Mouse (Mus musculus): ENCODE results near the gene Cntf. TPM values are rescaled to one million over a fixed set of nuclear protein-coding genes. Genes with fewer than 3 reads are reported as not detected.

The Cntf gene
- total and polyA plus RNA-seq, 3 experiments = 1.6 to 3.6 (median 2.2) TPM

GRCm38 (mm10) chr19:12798404-12798803 is 33.0 kb upstream of the Cntf start (continued):
- TF ChIP-seq CTCF (conservative IDR thresholded peaks at IDR 0.05 in 1 of 2, IDR thresholded peaks at IDR 0.05 in 1 of 2; ENCODE audit: low read depth in 2 of 2, low read length in 2 of 2) = no peak
- TF ChIP-seq NRF1 (IDR thresholded peaks at IDR 0.05; ENCODE audit: low read depth, low read length) = no peak
- TF ChIP-seq CHD1 (IDR thresholded peaks at IDR 0.05; ENCODE audit: low read depth, low read length) = 0 out of 2 replicates have a peak, but pooled peaks have one; percentile 3
- TF ChIP-seq NELFE (IDR thresholded peaks at IDR 0.05; ENCODE audit: low read depth, low read length) = 0 out of 2 replicates have a peak, but pooled peaks have one; percentile 11
- TF ChIP-seq USF2 (conservative IDR thresholded peaks at IDR 0.05; ENCODE audit: low read depth, low read length) = no peak
- TF ChIP-seq ZC3H11A (IDR thresholded peaks at IDR 0.05; ENCODE audit: low read depth, low read length) = no peak
- TF ChIP-seq MXI1 (IDR thresholded peaks at IDR 0.05; ENCODE audit: low read depth, low read length) = peak; percentile 23; the same call in 1 of the 2 replicates
- no peak for TF ChIP-seq SMC3 (IDR thresholded peaks at IDR 0.05; ENCODE audit: low read depth, low read length)
- TF ChIP-seq MAZ (IDR thresholded peaks at IDR 0.05; ENCODE audit: low read depth, low read length) = no peak
- TF ChIP-seq GABPA (IDR thresholded peaks at IDR 0.05; ENCODE audit: insufficient replicate concordance, low read depth, low read length) = no peak
- TF ChIP-seq HCFC1 (IDR thresholded peaks at IDR 0.05; ENCODE audit: low read depth, low read length) = no peak
- peak; percentile 66; the same call in 1 of the 2 replicates for TF ChIP-seq ELF1 (IDR thresholded peaks at IDR 0.05; ENCODE audit: low read depth, low read length)
- TF ChIP-seq E2F4 (IDR thresholded peaks at IDR 0.05; ENCODE audit: insufficient replicate concordance, low read depth, low read length) = no peak

- no peaks in the 10 kb centered on the region for H3K27me3 ChIP-seq (replicated peaks)
- H3K27ac ChIP-seq (ENCODE audit: insufficient read depth, low read depth) = peak overlapping the region; percentile 97
- in situ Hi-C loops (cut with MboI; ENCODE audit: low pct_ligation_motif_present, low pct_unique_long_range_greater_than_20kb, low sequenced_read_pairs) (no loop called here), dilution Hi-C loops (cut with MboI; ENCODE audit: extremely low pct_ligation_motif_present, extremely low pct_unique_long_range_greater_than_20kb, low sequenced_read_pairs) (no loop called here)
- peak overlapping the region; percentile 58 to 85 (median 80) for H3K4me3 ChIP-seq (replicated peaks in 1 of 3; ENCODE audit: low read depth in 2 of 3, low read length in 2 of 3, poor library complexity in 1 of 3)
- H3K9me3 ChIP-seq (replicated peaks; ENCODE audit: low read length) = no peaks in the 10 kb centered on the region
- DNase-seq (ENCODE audit: extremely low read depth) = peak; percentile 54
- H3K4me2 ChIP-seq (ENCODE audit: insufficient read depth, low read depth, poor library complexity, severe bottlenecking) = peak overlapping the region; percentile 77; the same call in 1 of the 2 replicates
- H3K79me2 ChIP-seq (replicated peaks; ENCODE audit: control insufficient read depth, extremely low read depth, insufficient read depth, poor library complexity, severe bottlenecking) = peaks cover 20% of the 10 kb centered on the region
- H3K9ac ChIP-seq (ENCODE audit: insufficient read depth, low read depth) = peak overlapping the region; percentile 95
- peak; percentile 56 for TF ChIP-seq SMC3 (IDR thresholded peaks at IDR 0.05; ENCODE audit: low read depth, low read length)
- 0 out of 2 replicates have a peak, but pooled peaks have one; percentile 40 for TF ChIP-seq MYC (IDR thresholded peaks at IDR 0.05; ENCODE audit: low read depth, low read length)
- TF ChIP-seq BHLHE40 (IDR thresholded peaks at IDR 0.05; ENCODE audit: low read depth, low read length) = peak; percentile 56; the same call in 1 of the 2 replicates
- no peak for TF ChIP-seq JUND (conservative IDR thresholded peaks at IDR 0.05; ENCODE audit: low read depth, low read length)
- TF ChIP-seq CTCF (conservative IDR thresholded peaks at IDR 0.05 in 1 of 2, IDR thresholded peaks at IDR 0.05 in 1 of 2; ENCODE audit: low read depth in 2 of 2, low read length in 2 of 2) = peak in 1 of 2 experiments; percentile 69; a peak in 2 of 4 replicates
- peak; percentile 77 for TF ChIP-seq RAD21 (IDR thresholded peaks at IDR 0.05; ENCODE audit: low read depth, low read length)
- no peak for TF ChIP-seq MAFK (IDR thresholded peaks at IDR 0.05; ENCODE audit: insufficient replicate concordance, low read length)
- no peak for TF ChIP-seq KAT2A (IDR thresholded peaks at IDR 0.05; ENCODE audit: insufficient replicate concordance, low read length)
- H3K36me3 ChIP-seq (replicated peaks in 1 of 2; ENCODE audit: control insufficient read depth in 1 of 2, insufficient read depth in 1 of 2, low read length in 1 of 2) = no peaks in the 10 kb centered on the region
- H3K4me1 ChIP-seq (ENCODE audit: control insufficient read depth in 1 of 2, insufficient read depth in 2 of 2) = no peaks in the 10 kb centered on the region
Measured at GRCm38 (mm10) chr19:12797071-12797470, 31.6 kb upstream of the Cntf start.

All from CH12.LX (cell line).